Mouse (Mus musculus) kidney, postnatal 0 days (tissue): ENCODE measurements at regions not wholly inside any gene's neighbourhood (a gene's known extent, or its start where the extent isn't known, plus 50 kb on each side); places are given as distances from the start of the nearest gene placed in this dataset.

Source experiments
- ATAC-seq: fragments of 200-750 bp; cut with Nextera tagmentation; replicated peaks from 2 replicates; pipeline ENCODE4 v1.8.0; 2017; ENCODE audit warnings: low read depth, moderate number of reproducible peaks, moderate TSS enrichment, moderate library complexity; ENCODE audit not compliant: low FRiP score
- DNase-seq: peaks from one replicate; pipeline ENCODE4 v3.0.0-alpha.2; 2016; ENCODE audit warnings: low spot score
- H3K27ac ChIP-seq: fragments of 300-500 bp; sonication (generic); 2 replicates; pipeline ENCODE4 v1.5.1; 2014; ENCODE audit warnings: mild to moderate bottlenecking
- H3K27me3 ChIP-seq: fragments of 300-500 bp; sonication (generic); 2 replicates; pipeline ENCODE4 v1.6.1; 2014; ENCODE audit warnings: low read length, mixed read lengths; ENCODE audit not compliant: insufficient read depth
- H3K36me3 ChIP-seq: fragments of 300-500 bp; sonication (generic); 2 replicates; pipeline ENCODE4 v1.6.1; 2014; ENCODE audit warnings: low read length, mixed read lengths; ENCODE audit not compliant: insufficient read depth
- H3K4me1 ChIP-seq: fragments of 300-500 bp; sonication (generic); replicated peaks from 2 replicates; pipeline ENCODE4 v1.6.1; 2014; ENCODE audit warnings: antibody characterized with exemption, low read length, mixed read lengths; ENCODE audit not compliant: insufficient read depth
- H3K4me2 ChIP-seq: fragments of 300-500 bp; sonication (generic); 2 replicates; pipeline ENCODE4 v1.6.1; 2014; ENCODE audit warnings: mild to moderate bottlenecking, low read length, moderate library complexity, mixed read lengths
- H3K4me3 ChIP-seq: fragments of 300-500 bp; sonication (generic); replicated peaks from 2 replicates; pipeline ENCODE4 v1.5.1; 2014; ENCODE audit warnings: low read depth, low read length
- H3K9ac ChIP-seq: fragments of 300-500 bp; sonication (generic); 2 replicates; pipeline ENCODE4 v1.6.1; 2014; ENCODE audit warnings: low read depth, low read length
- H3K9me3 ChIP-seq: fragments of 300-500 bp; sonication (generic); replicated peaks from 2 replicates; pipeline ENCODE4 v1.6.1; 2016; ENCODE audit warnings: low read length, inconsistent platforms, mixed read lengths
- CTCF ChIP-seq: IDR thresholded peaks from 2 replicates; pipeline ENCODE4 v1.5.1; 2016; ENCODE audit warnings: antibody characterized with exemption, low read depth, mild to moderate bottlenecking, moderate library complexity
- WGBS: fragments of 180-500 bp; shearing (Covaris S2); extraction: QIAGEN DNeasy Blood & Tissue Kit; methylation state at CpG from one replicate; pipeline ENCODE4 v1.1.7; 2014; 5-methylcytosine and 5-hydroxymethylcytosine counted together

DNA sequence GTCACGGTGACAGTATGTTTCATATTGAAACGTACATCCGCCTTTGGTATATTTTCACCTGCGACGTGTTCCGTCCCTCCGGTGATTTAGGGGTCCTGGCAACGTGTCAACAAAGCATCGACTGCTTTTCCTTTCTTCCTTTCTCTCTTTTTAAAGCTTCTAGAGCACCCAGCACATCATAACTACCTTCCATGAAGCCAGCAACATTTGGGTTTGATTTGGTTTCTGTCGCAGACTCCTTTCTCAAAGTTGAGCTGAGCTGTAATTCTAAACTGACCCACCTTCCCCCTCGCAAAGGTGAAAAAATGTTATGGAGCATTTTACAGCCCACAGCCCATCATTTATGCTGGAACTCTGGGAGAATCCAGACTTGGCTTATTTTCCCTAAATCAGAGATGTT, 1605.4 kb upstream of the Gulo start:
- ATAC-seq, result no peak
- Histone ChIP-seq H3K4me3 (no peak overlapping the region), H3K9ac (no peak overlapping the region), H3K9me3 (no peaks in the 10 kb centered on the region), H3K27me3 (peaks cover 6% of the 10 kb centered on the region; the same call in 1 of the 2 replicates), H3K27ac (no peak overlapping the region), H3K4me2 (no peak overlapping the region), H3K4me1 (no peaks in the 10 kb centered on the region), H3K36me3 (no peaks in the 10 kb centered on the region)
- no peak for TF ChIP-seq CTCF
- DNase-seq, result no peak
- WGBS, result 36% methylated on average over 11 of the region's 11 CpGs

GRCm38 (mm10) chr14:67613691-67614090, 1604.7 kb upstream of the Gulo start:
- no peaks in the 10 kb centered on the region for H3K4me1 ChIP-seq
- ATAC-seq (no peak), DNase-seq (peak; percentile 21)
- H3K27ac ChIP-seq, result no peak overlapping the region
- no peaks in the 10 kb centered on the region for H3K9me3 ChIP-seq
- peak overlapping the region; percentile 25 for H3K4me3 ChIP-seq
- peaks cover 6% of the 10 kb centered on the region; the same call in 1 of the 2 replicates for H3K27me3 ChIP-seq
- peak overlapping the region; percentile 51 for H3K4me2 ChIP-seq
- H3K36me3 ChIP-seq, result no peaks in the 10 kb centered on the region
- no peak for TF ChIP-seq CTCF
- no peak overlapping the region for H3K9ac ChIP-seq
- 41% methylated on average over 13 of the region's 13 CpGs for WGBS

DNA sequence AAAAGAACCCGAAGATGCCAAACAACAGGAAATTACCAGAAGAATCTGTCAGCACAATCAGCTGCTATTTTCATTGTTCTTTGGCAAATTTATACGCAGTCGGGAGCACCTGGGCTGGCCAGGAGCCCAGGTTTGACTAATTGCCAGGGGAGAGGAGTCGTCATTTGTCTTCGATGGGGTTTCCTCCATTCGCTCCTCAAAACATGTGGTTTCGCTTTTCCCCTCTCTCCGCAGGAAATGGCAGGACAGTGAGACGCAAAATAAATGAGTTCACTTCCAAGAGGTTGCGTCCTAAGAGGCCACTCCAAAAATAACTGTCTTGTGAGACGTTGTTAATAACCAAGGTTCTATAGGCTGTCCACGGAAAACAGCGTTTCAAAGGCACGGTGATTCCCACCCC, 1604.2 kb upstream of the Gulo start:
- no peak overlapping the region for H3K9ac ChIP-seq
- DNase-seq (peak; percentile 41), ATAC-seq (no peak)
- H3K4me3 ChIP-seq, result peak overlapping the region; percentile 25
- 0 out of 2 replicates have a peak, but pooled peaks cover 2% of the 10 kb centered on the region for H3K4me1 ChIP-seq
- 21% methylated on average over 14 of the region's 14 CpGs for WGBS
- peaks cover 6% of the 10 kb centered on the region; the same call in 1 of the 2 replicates for H3K27me3 ChIP-seq
- no peaks in the 10 kb centered on the region for H3K36me3 ChIP-seq
- no peak overlapping the region for H3K27ac ChIP-seq
- no peak for TF ChIP-seq CTCF
- peak overlapping the region; percentile 51 for H3K4me2 ChIP-seq
- no peaks in the 10 kb centered on the region for H3K9me3 ChIP-seq

- WGBS, result 50% methylated on average over 4 of the region's 4 CpGs
Measured at GRCm38 (mm10) chr14:67612471-67612870, 1603.5 kb upstream of the Gulo start.

GRCm38 (mm10) chr14:67608262-67608661, 1599.3 kb upstream of the Gulo start:
- Histone ChIP-seq H3K27ac (no peak overlapping the region), H3K27me3 (no peaks in the 10 kb centered on the region; the same call in 1 of the 2 replicates), H3K9me3 (no peaks in the 10 kb centered on the region), H3K4me3 (no peak overlapping the region; the same call in 1 of the 2 replicates), H3K9ac (no peak overlapping the region), H3K4me1 (0 out of 2 replicates have a peak, but pooled peaks cover 2% of the 10 kb centered on the region), H3K36me3 (no peaks in the 10 kb centered on the region), H3K4me2 (peak overlapping the region; percentile 43)
- WGBS, result 22% methylated on average over 20 of the region's 20 CpGs
- peak; percentile 38 for DNase-seq
- TF ChIP-seq CTCF, result no peak
- no peak; the same call in 1 of the 2 replicates for ATAC-seq

More at GRCm38 (mm10) chr14:67612471-67612870, 1603.5 kb upstream of the Gulo start:
- H3K27ac ChIP-seq, result no peak overlapping the region
- H3K4me2 ChIP-seq, result no peak overlapping the region
- H3K4me1 ChIP-seq, result 0 out of 2 replicates have a peak, but pooled peaks cover 2% of the 10 kb centered on the region
- H3K27me3 ChIP-seq, result peaks cover 6% of the 10 kb centered on the region; the same call in 1 of the 2 replicates
- DNase-seq, result no peak
- no peak for TF ChIP-seq CTCF
- no peaks in the 10 kb centered on the region for H3K36me3 ChIP-seq
- ATAC-seq, result no peak
- H3K9me3 ChIP-seq, result no peaks in the 10 kb centered on the region
- no peak overlapping the region for H3K9ac ChIP-seq
- no peak overlapping the region for H3K4me3 ChIP-seq

- H3K4me1 ChIP-seq, result no peaks in the 10 kb centered on the region
- no peak overlapping the region for H3K4me3 ChIP-seq
- H3K9ac ChIP-seq, result no peak overlapping the region
- no peaks in the 10 kb centered on the region for H3K27me3 ChIP-seq
- H3K36me3 ChIP-seq, result no peaks in the 10 kb centered on the region
- ATAC-seq (no peak), DNase-seq (no peak)
- no peak for TF ChIP-seq CTCF
- H3K9me3 ChIP-seq, result no peaks in the 10 kb centered on the region
- H3K4me2 ChIP-seq, result no peak overlapping the region
- H3K27ac ChIP-seq, result no peak overlapping the region
- 61% methylated on average over 4 of the region's 4 CpGs for WGBS
Measured at GRCm38 (mm10) chr14:67602960-67603359, 1594.0 kb upstream of the Gulo start.

DNA sequence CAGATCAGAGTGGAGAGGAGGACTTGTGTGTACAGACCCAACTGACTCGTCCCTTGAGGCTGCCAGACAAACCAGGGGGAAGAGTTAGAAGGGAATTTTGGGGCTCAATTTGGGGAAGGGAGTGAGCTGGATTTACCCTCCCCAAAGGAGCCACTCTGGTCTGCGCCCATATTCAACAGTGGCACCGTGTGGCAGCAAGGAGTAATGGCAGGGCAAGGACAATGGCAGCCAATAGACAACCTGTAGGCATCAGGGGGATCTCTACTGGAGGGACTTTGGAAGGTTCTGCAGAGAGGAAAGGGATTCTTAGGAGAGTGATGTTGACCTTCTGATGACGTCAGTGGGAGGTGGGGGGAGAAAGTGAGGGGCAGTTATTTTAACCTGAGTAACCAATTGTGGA, 1590.7 kb upstream of the Gulo start:
- peak; percentile 80 for TF ChIP-seq CTCF
- no peak overlapping the region for H3K27ac ChIP-seq
- no peak for ATAC-seq
- H3K4me3 ChIP-seq, result no peak overlapping the region
- no peaks in the 10 kb centered on the region for H3K9me3 ChIP-seq
- H3K4me1 ChIP-seq, result no peaks in the 10 kb centered on the region
- H3K27me3 ChIP-seq, result no peaks in the 10 kb centered on the region
- no peaks in the 10 kb centered on the region for H3K36me3 ChIP-seq
- H3K9ac ChIP-seq, result no peak overlapping the region
- H3K4me2 ChIP-seq, result no peak overlapping the region
- peak; percentile 43 for DNase-seq
- 18% methylated on average over 4 of the region's 4 CpGs for WGBS
